Comparison of ENCODE assay signal across 30 mouse cellular contexts in the genomic region with DNA sequence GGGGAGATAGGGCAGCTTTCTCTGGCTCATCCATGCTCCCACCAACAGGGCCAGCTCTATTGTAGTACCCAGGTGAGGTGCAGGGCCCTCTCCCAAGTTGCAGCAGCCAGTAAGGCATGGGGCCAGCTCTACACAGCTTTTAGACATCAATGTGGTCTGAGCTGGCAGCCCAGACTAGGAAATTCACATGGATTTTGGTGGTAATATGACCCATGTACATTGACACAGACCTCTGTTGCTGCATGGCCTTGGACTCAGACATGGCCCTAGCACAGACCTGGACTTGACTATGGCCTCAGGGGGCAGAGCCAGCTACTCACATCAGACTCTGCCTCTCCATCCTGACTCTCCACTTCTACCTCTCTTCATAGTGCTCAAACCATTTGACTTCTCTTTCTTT. TPM values are rescaled to one million over a fixed set of nuclear protein-coding genes. Genes with fewer than 3 reads are reported as not detected.
DNase-seq lines count a peak whose midpoint lies in the region; ATAC-seq and TF ChIP-seq lines count a peak whose summit lies in the region.
"Had no signal": no experiment of that assay in that cellular context is flagged by ENCODE, and none has a peak within 500 bp of the region (broad histone marks: within the 10 kb centered on the region; RNA-seq: fewer than 3 reads in every experiment).

No protein-coding gene starts in this region.

- H3K9ac ChIP-seq in liver, postnatal 0 days (replicated peaks): no peak overlapping the region
- H3K9ac ChIP-seq: forebrain, postnatal 0 days; heart, embryonic 12.5 days; heart, embryonic 15.5 days; hindbrain, embryonic 13.5 days had no signal

- peaks cover 5% of the 10 kb centered on the region for H3K36me3 ChIP-seq in megakaryocyte, embryonic 14.5 days (replicated peaks; ENCODE audit: low read length)
- H3K36me3 ChIP-seq in liver, postnatal 0 days (replicated peaks; ENCODE audit: insufficient read depth, low read length): no peaks in the 10 kb centered on the region
- H3K36me3 ChIP-seq: heart, embryonic 12.5 days; heart, embryonic 15.5 days; hindbrain, embryonic 10.5 days; hindbrain, embryonic 13.5 days had no signal

- H3K27me3 ChIP-seq in megakaryocyte, embryonic 14.5 days (replicated peaks): no peaks in the 10 kb centered on the region
- no peaks in the 10 kb centered on the region for H3K27me3 ChIP-seq in liver, postnatal 0 days (ENCODE audit: insufficient read depth, low read length)
- H3K27me3 ChIP-seq: CH12.LX; heart, embryonic 12.5 days; heart, embryonic 15.5 days; hindbrain, embryonic 13.5 days; Patski had no signal

- H3K27ac ChIP-seq in liver, postnatal 0 days (ENCODE audit: low read depth): peak overlapping the region; percentile 29; the same call in 1 of the 2 replicates
- H3K27ac ChIP-seq: heart, embryonic 15.5 days; hindbrain, embryonic 10.5 days; hindbrain, embryonic 13.5 days had no signal

- peaks cover 37% of the 10 kb centered on the region for H3K4me1 ChIP-seq in megakaryocyte, embryonic 14.5 days
- H3K4me1 ChIP-seq in liver, postnatal 0 days (ENCODE audit: insufficient read depth): peaks cover 5% of the 10 kb centered on the region
- H3K4me1 ChIP-seq: heart, embryonic 12.5 days; heart, embryonic 15.5 days; hindbrain, embryonic 10.5 days; hindbrain, embryonic 13.5 days had no signal

- DNase-seq in heart, adult 11 months: peak; percentile 76
- no peak for DNase-seq in heart, adult 8-10 months (ENCODE audit: low spot score)
- DNase-seq in liver, postnatal 0 days: no peak
- DNase-seq in spleen, postnatal 10 days (ENCODE audit: low spot score in 2 of 2): no peak
- no peak for DNase-seq in lung, adult 18-20 months
- DNase-seq: adrenal gland, postnatal 10 days; B cell, adult 2 months; cerebellum, adult 18-20 months; cerebellum, adult 9-10 months; cerebellum, postnatal 14 days; forebrain, postnatal 0 days; gastrocnemius, postnatal 25 days; heart, postnatal 10 days; heart, postnatal 36 days had no signal

- H3K9me3 ChIP-seq in megakaryocyte, embryonic 14.5 days: no peaks in the 10 kb centered on the region
- H3K9me3 ChIP-seq in liver, postnatal 0 days (ENCODE audit: low read length): no peaks in the 10 kb centered on the region
- H3K9me3 ChIP-seq: G1E; heart, embryonic 12.5 days; heart, embryonic 15.5 days; hindbrain, embryonic 10.5 days; hindbrain, embryonic 13.5 days had no signal

- TF ChIP-seq EP300 in liver, postnatal 0 days (IDR thresholded peaks at IDR 0.05; ENCODE audit: low read depth): no peak

- no peak for ATAC-seq in megakaryocyte, adult 5-6 weeks (ENCODE audit: poor library complexity, severe bottlenecking)
- ATAC-seq in liver, postnatal 0 days: peak; percentile 77
- ATAC-seq: forebrain, embryonic 14.5 days; forebrain, postnatal 0 days; hindbrain, embryonic 16.5 days; Patski had no signal

- H3K4me3 ChIP-seq in megakaryocyte, embryonic 14.5 days (replicated peaks): peak overlapping the region; percentile 62
- H3K4me3 ChIP-seq in liver, postnatal 0 days (ENCODE audit: low read depth, low read length): no peak overlapping the region
- H3K4me3 ChIP-seq: heart, embryonic 12.5 days; heart, embryonic 15.5 days; hindbrain, embryonic 10.5 days; hindbrain, embryonic 13.5 days had no signal

- H3K4me2 ChIP-seq in liver, postnatal 0 days (ENCODE audit: low read depth, low read length): no peak overlapping the region
- H3K4me2 ChIP-seq: heart, embryonic 12.5 days; heart, embryonic 15.5 days; hindbrain, embryonic 13.5 days had no signal

- no peak for TF ChIP-seq CTCF in liver, postnatal 0 days (IDR thresholded peaks at IDR 0.05; ENCODE audit: low read depth)

RNA-seq across cellular contexts. Expression of a gene that starts 9.2 kb away (rescaled TPM):
- 10 to 100 TPM; 59.3 to 71.1 (median 65.5) TPM for total RNA-seq in heart, adult 8-10 months (2022)
- 20.7 and 31.6 TPM in 2 replicates for polyA plus RNA-seq in megakaryocyte, embryonic 14.5 days (2012; ENCODE audit: insufficient read depth, low replicate concordance)
- 24.3 and 28.5 TPM in 2 replicates for total RNA-seq in megakaryocyte, adult 5-6 weeks (2015)
- total RNA-seq in megakaryocyte, adult 5-6 weeks (2017): 33.7 and 93.0 TPM in 2 replicates
- 22.3 and 27.9 TPM in 2 replicates for polyA plus RNA-seq in liver, postnatal 0 days (2015; fragmentation: Nextera tagmentation; extraction: Ambion mirVana)

RNA-seq across cellular contexts. Expression of a gene that starts 56.5 kb away (rescaled TPM):
- under 1 TPM in 3 of 4 experiments, not detected in 1; 0.16 to 0.35 (median 0.25) TPM for total RNA-seq in heart, adult 8-10 months (2022)
- polyA plus RNA-seq in megakaryocyte, embryonic 14.5 days (2012; ENCODE audit: insufficient read depth, low replicate concordance): not detected in 2 replicates
- total RNA-seq in megakaryocyte, adult 5-6 weeks (2015): not detected in 2 replicates
- total RNA-seq in megakaryocyte, adult 5-6 weeks (2017): 0.26 TPM in 1 of 2 replicates, not detected in the other
- 0.05 and 0.08 TPM in 2 replicates for polyA plus RNA-seq in liver, postnatal 0 days (2015; fragmentation: Nextera tagmentation; extraction: Ambion mirVana)
- total RNA-seq: gastrocnemius, adult 8-10 months; granulocyte monocyte progenitor cell, adult 5-6 weeks; heart, postnatal 10 days; heart, postnatal 36 days had no signal
- polyA plus RNA-seq: embryonic facial prominence, embryonic 11.5 days; embryonic facial prominence, embryonic 14.5 days; forebrain, embryonic 11.5 days; G1E had no signal
